Mouse (Mus musculus): ENCODE results near the gene Qtrt2. TPM values are rescaled to one million over a fixed set of nuclear protein-coding genes. Genes with fewer than 3 reads are reported as not detected.

Gene Qtrt2
- total and polyA plus RNA-seq, 3 experiments = 52.1 to 108 (median 60.0) TPM

GRCm38 (mm10) chr16:43900138-43900537 is 26.5 kb downstream of the Qtrt2 start:
- DNase-seq (ENCODE audit: extremely low read depth) = no peak
- no peaks in the 10 kb centered on the region for H3K27me3 ChIP-seq (replicated peaks)
- no peaks in the 10 kb centered on the region for H3K9me3 ChIP-seq (replicated peaks; ENCODE audit: low read length)
- no peak overlapping the region for H3K27ac ChIP-seq (ENCODE audit: insufficient read depth, low read depth)
- H3K9ac ChIP-seq (ENCODE audit: insufficient read depth, low read depth) = no peak overlapping the region
- H3K4me1 ChIP-seq (ENCODE audit: control insufficient read depth in 1 of 2, insufficient read depth in 2 of 2) = no peaks in the 10 kb centered on the region
- no peak overlapping the region for H3K4me3 ChIP-seq (replicated peaks in 1 of 3; ENCODE audit: low read depth in 2 of 3, low read length in 2 of 3, poor library complexity in 1 of 3)
- TF ChIP-seq ZC3H11A (IDR thresholded peaks at IDR 0.05; ENCODE audit: low read depth, low read length) = no peak
- no peak overlapping the region for H3K4me2 ChIP-seq (ENCODE audit: insufficient read depth, low read depth, poor library complexity, severe bottlenecking)
- dilution Hi-C loops (cut with MboI; ENCODE audit: extremely low pct_ligation_motif_present, extremely low pct_unique_long_range_greater_than_20kb, low sequenced_read_pairs) = no loop called here
- in situ Hi-C loops (cut with MboI; ENCODE audit: low pct_ligation_motif_present, low pct_unique_long_range_greater_than_20kb, low sequenced_read_pairs) = no loop called here
- no peaks in the 10 kb centered on the region for H3K79me2 ChIP-seq (replicated peaks; ENCODE audit: control insufficient read depth, extremely low read depth, insufficient read depth, poor library complexity, severe bottlenecking)
- H3K36me3 ChIP-seq (replicated peaks in 1 of 2; ENCODE audit: control insufficient read depth in 1 of 2, insufficient read depth in 1 of 2, low read length in 1 of 2) = peaks cover 20 to 43% of the 10 kb centered on the region in 2 experiments

- no peak overlapping the region for H3K27ac ChIP-seq (ENCODE audit: insufficient read depth, low read depth)
- dilution Hi-C loops (cut with MboI; ENCODE audit: extremely low pct_ligation_motif_present, extremely low pct_unique_long_range_greater_than_20kb, low sequenced_read_pairs) (no loop called here), in situ Hi-C loops (cut with MboI; ENCODE audit: low pct_ligation_motif_present, low pct_unique_long_range_greater_than_20kb, low sequenced_read_pairs) (no loop called here)
- no peaks in the 10 kb centered on the region for H3K9me3 ChIP-seq (replicated peaks; ENCODE audit: low read length)
- H3K4me3 ChIP-seq (replicated peaks in 1 of 3; ENCODE audit: low read depth in 2 of 3, low read length in 2 of 3, poor library complexity in 1 of 3) = no peak overlapping the region
- DNase-seq (ENCODE audit: extremely low read depth) = no peak
- TF ChIP-seq RCOR1 (conservative IDR thresholded peaks at IDR 0.05; ENCODE audit: low read depth, low read length) (no peak), KAT2A (IDR thresholded peaks at IDR 0.05; ENCODE audit: insufficient replicate concordance, low read length) (no peak), BHLHE40 (IDR thresholded peaks at IDR 0.05; ENCODE audit: low read depth, low read length) (no peak), ZKSCAN1 (IDR thresholded peaks at IDR 0.05; ENCODE audit: borderline replicate concordance, low read depth, low read length) (no peak), NRF1 (IDR thresholded peaks at IDR 0.05; ENCODE audit: low read depth, low read length) (no peak), POLR2A (IDR thresholded peaks at IDR 0.05; ENCODE audit: low read depth, low read length) (no peak), RAD21 (IDR thresholded peaks at IDR 0.05; ENCODE audit: low read depth, low read length) (no peak)
- H3K4me2 ChIP-seq (ENCODE audit: insufficient read depth, low read depth, poor library complexity, severe bottlenecking) = no peak overlapping the region
- H3K4me1 ChIP-seq (ENCODE audit: control insufficient read depth in 1 of 2, insufficient read depth in 2 of 2) = peaks cover 0 to 13% of the 10 kb centered on the region in 2 experiments; a peak in 2 of 4 replicates
- H3K79me2 ChIP-seq (replicated peaks; ENCODE audit: control insufficient read depth, extremely low read depth, insufficient read depth, poor library complexity, severe bottlenecking) = no peaks in the 10 kb centered on the region
- peaks cover 16 to 47% of the 10 kb centered on the region in 2 experiments for H3K36me3 ChIP-seq (replicated peaks in 1 of 2; ENCODE audit: control insufficient read depth in 1 of 2, insufficient read depth in 1 of 2, low read length in 1 of 2)
- H3K27me3 ChIP-seq (replicated peaks) = no peaks in the 10 kb centered on the region
- H3K9ac ChIP-seq (ENCODE audit: insufficient read depth, low read depth) = no peak overlapping the region
Measured at GRCm38 (mm10) chr16:43894501-43894900, 32.1 kb downstream of the Qtrt2 start.

GRCm38 (mm10) chr16:43890747-43891336 is 35.8 kb downstream of the Qtrt2 start:
- in situ Hi-C loops (cut with MboI; ENCODE audit: low pct_ligation_motif_present, low pct_unique_long_range_greater_than_20kb, low sequenced_read_pairs) = no loop called here
- Histone ChIP-seq H3K36me3 (replicated peaks in 1 of 2; ENCODE audit: control insufficient read depth in 1 of 2, insufficient read depth in 1 of 2, low read length in 1 of 2) (peaks cover 9 to 42% of the 10 kb centered on the region in 2 experiments), H3K27ac (ENCODE audit: insufficient read depth, low read depth) (no peak overlapping the region), H3K9me3 (replicated peaks; ENCODE audit: low read length) (no peaks in the 10 kb centered on the region), H3K79me2 (replicated peaks; ENCODE audit: control insufficient read depth, extremely low read depth, insufficient read depth, poor library complexity, severe bottlenecking) (peaks cover 30% of the 10 kb centered on the region), H3K4me2 (ENCODE audit: insufficient read depth, low read depth, poor library complexity, severe bottlenecking) (peak overlapping the region; percentile 81), H3K4me1 (ENCODE audit: control insufficient read depth in 1 of 2, insufficient read depth in 2 of 2) (peaks cover 0 to 38% of the 10 kb centered on the region in 2 experiments; a peak in 2 of 4 replicates), H3K27me3 (replicated peaks) (no peaks in the 10 kb centered on the region), H3K4me3 (replicated peaks in 1 of 3; ENCODE audit: low read depth in 2 of 3, low read length in 2 of 3, poor library complexity in 1 of 3) (peak overlapping the region; percentile 61 to 93 (median 72)), H3K9ac (ENCODE audit: insufficient read depth, low read depth) (peak overlapping the region; percentile 71)
- DNase-seq (ENCODE audit: extremely low read depth) = peak; percentile 53
- dilution Hi-C loops (cut with MboI; ENCODE audit: extremely low pct_ligation_motif_present, extremely low pct_unique_long_range_greater_than_20kb, low sequenced_read_pairs) = no loop called here
- TF ChIP-seq JUND (conservative IDR thresholded peaks at IDR 0.05; ENCODE audit: low read depth, low read length) = no peak
- TF ChIP-seq CHD2 (IDR thresholded peaks at IDR 0.05; ENCODE audit: low read length) = 0 out of 2 replicates have a peak, but pooled peaks have one; percentile 29
- no peak for TF ChIP-seq MAX (IDR thresholded peaks at IDR 0.05; ENCODE audit: low read length)
- TF ChIP-seq POLR2A (IDR thresholded peaks at IDR 0.05; ENCODE audit: low read depth, low read length) = no peak
- TF ChIP-seq TBP (conservative IDR thresholded peaks at IDR 0.05; ENCODE audit: low read depth, low read length) = no peak
- no peak for TF ChIP-seq NRF1 (IDR thresholded peaks at IDR 0.05; ENCODE audit: low read depth, low read length)
- TF ChIP-seq MYC (IDR thresholded peaks at IDR 0.05; ENCODE audit: low read depth, low read length) = peak; percentile 60; the same call in 1 of the 2 replicates
- no peak for TF ChIP-seq CHD1 (IDR thresholded peaks at IDR 0.05; ENCODE audit: low read depth, low read length)
- peak; percentile 79 for TF ChIP-seq MXI1 (IDR thresholded peaks at IDR 0.05; ENCODE audit: low read depth, low read length)
- peak; percentile 78 for TF ChIP-seq IRF4 (IDR thresholded peaks at IDR 0.05; ENCODE audit: low read depth, low read length)
- no peak for TF ChIP-seq RAD21 (IDR thresholded peaks at IDR 0.05; ENCODE audit: low read depth, low read length)
- TF ChIP-seq ZC3H11A (IDR thresholded peaks at IDR 0.05; ENCODE audit: low read depth, low read length) = no peak
- no peak for TF ChIP-seq POLR2AphosphoS2 (IDR thresholded peaks at IDR 0.05; ENCODE audit: low read depth, low read length)
- TF ChIP-seq ETS1 (conservative IDR thresholded peaks at IDR 0.05; ENCODE audit: low read depth, low read length) = peak; percentile 87
- no peak for TF ChIP-seq CTCF (conservative IDR thresholded peaks at IDR 0.05 in 1 of 2, IDR thresholded peaks at IDR 0.05 in 1 of 2; ENCODE audit: low read depth in 2 of 2, low read length in 2 of 2)
- no peak for TF ChIP-seq KAT2A (IDR thresholded peaks at IDR 0.05; ENCODE audit: insufficient replicate concordance, low read length)
- TF ChIP-seq PAX5 (IDR thresholded peaks at IDR 0.05; ENCODE audit: low read length) = no peak
- TF ChIP-seq GABPA (IDR thresholded peaks at IDR 0.05; ENCODE audit: insufficient replicate concordance, low read depth, low read length) = no peak
- peak; percentile 92 for TF ChIP-seq ZNF384 (IDR thresholded peaks at IDR 0.05; ENCODE audit: low read depth, low read length)
- peak; percentile 81 for TF ChIP-seq SIN3A (IDR thresholded peaks at IDR 0.05; ENCODE audit: low read length)
- TF ChIP-seq UBTF (IDR thresholded peaks at IDR 0.05; ENCODE audit: low read depth, low read length) = no peak
- no peak for TF ChIP-seq MAZ (IDR thresholded peaks at IDR 0.05; ENCODE audit: low read depth, low read length)
